Mouse (Mus musculus) thymus, adult 2 months (tissue): ENCODE measurements around the gene Dennd6b.

ENCODE experiments used
- CTCF ChIP-seq: fragments of 200-500 bp; IDR thresholded peaks from 2 replicates; pipeline ENCODE4 v1.5.1; 2012; ENCODE audit warnings: mild to moderate bottlenecking, control low read depth, low read length, moderate library complexity, borderline replicate concordance; ENCODE audit not compliant: control insufficient read depth, poor library complexity, insufficient read depth; ENCODE audit errors: extremely low read depth
- POLR2A ChIP-seq: fragments of 200-500 bp; IDR thresholded peaks from 2 replicates; pipeline ENCODE4 v1.6.1; 2012; ENCODE audit warnings: mild to moderate bottlenecking, low read length, control low read depth, moderate library complexity; ENCODE audit not compliant: control insufficient read depth, poor library complexity, insufficient read depth; ENCODE audit errors: extremely low read depth

- TF ChIP-seq CTCF, result no peak
- TF ChIP-seq POLR2A, result no peak
Measured at GRCm38 (mm10) chr15:89161397-89161796, 34.9 kb downstream of the Dennd6b start.
